Mouse (Mus musculus) hindbrain, embryonic 10.5 days (tissue): Measurements from ENCODE around the gene Sugp1. TPM values are rescaled to one million over a fixed set of nuclear protein-coding genes. Genes with fewer than 3 reads are reported as not detected.

Experiments
- DNase-seq: peaks from one replicate; pipeline ENCODE4 v3.0.0-alpha.2; 2017; ENCODE audit warnings: low spot score
- H3K27ac ChIP-seq: fragments of 300-500 bp; sonication (generic); 2 replicates; pipeline ENCODE4 v1.5.1; 2016; ENCODE audit warnings: mild to moderate bottlenecking, moderate library complexity
- H3K27me3 ChIP-seq: fragments of 300-500 bp; sonication (generic); 2 replicates; pipeline ENCODE4 v1.6.1; 2016; ENCODE audit warnings: mild to moderate bottlenecking; ENCODE audit not compliant: poor library complexity, insufficient read depth, severe bottlenecking
- H3K36me3 ChIP-seq: fragments of 300-500 bp; sonication (generic); 2 replicates; pipeline ENCODE4 v1.6.1; 2016; ENCODE audit warnings: mild to moderate bottlenecking, moderate library complexity
- H3K4me1 ChIP-seq: fragments of 300-500 bp; sonication (generic); replicated peaks from 2 replicates; pipeline ENCODE4 v1.6.1; 2016; ENCODE audit warnings: mild to moderate bottlenecking
- H3K4me3 ChIP-seq: fragments of 300-500 bp; sonication (generic); 2 replicates; pipeline ENCODE4 v1.5.1; 2016; ENCODE audit warnings: mild to moderate bottlenecking, moderate library complexity
- H3K9me3 ChIP-seq: fragments of 300-500 bp; sonication (generic); 2 replicates; pipeline ENCODE4 v1.6.1; 2016; ENCODE audit warnings: mild to moderate bottlenecking, moderate library complexity
- WGBS: fragments of 180-500 bp; shearing (Covaris S2); methylation state at CpG from one replicate; pipeline ENCODE4 v1.1.7; 2016; 5-methylcytosine and 5-hydroxymethylcytosine counted together
- polyA plus RNA-seq: library from polyadenylated mRNA; unstranded; fragments of >200 nt; fragmentation: Nextera tagmentation; extraction: Ambion mirVana; gene quantifications from 2 replicates; pipeline ENCODE4 v1.2.1, GENCODE M21; 2016

Sugp1 gene
- polyA plus RNA-seq, 1 experiment from 2014 or later = 54.2 TPM

- peaks cover 84% of the 10 kb centered on the region for H3K36me3 ChIP-seq
- 81% methylated on average over 8 of the region's 8 CpGs for WGBS
- no peak overlapping the region for H3K27ac ChIP-seq
- H3K4me3 ChIP-seq = no peak overlapping the region
- H3K9me3 ChIP-seq = peaks cover 9% of the 10 kb centered on the region
- DNase-seq = no peak
- H3K4me1 ChIP-seq = no peaks in the 10 kb centered on the region
- peaks cover 9% of the 10 kb centered on the region; the same call in 1 of the 2 replicates for H3K27me3 ChIP-seq
These were observed 56.7 kb downstream of the Sugp1 start for GRCm38 (mm10) chr8:70099276-70099675.

GRCm38 (mm10) chr8:70100241-70100640, 57.6 kb downstream of the Sugp1 start:
- Histone ChIP-seq H3K27ac (no peak overlapping the region), H3K36me3 (peaks cover 78% of the 10 kb centered on the region), H3K4me3 (no peak overlapping the region), H3K9me3 (peaks cover 9% of the 10 kb centered on the region), H3K27me3 (peaks cover 8% of the 10 kb centered on the region; the same call in 1 of the 2 replicates), H3K4me1 (0 out of 2 replicates have a peak, but pooled peaks cover 7% of the 10 kb centered on the region)
- WGBS = 87% methylated on average over 8 of the region's 8 CpGs
- no peak for DNase-seq

GRCm38 (mm10) chr8:70104506-70104905, 61.9 kb downstream of the Sugp1 start:
- no peak for DNase-seq
- WGBS = 19% methylated on average over 6 of the region's 6 CpGs
- H3K4me3 ChIP-seq = no peak overlapping the region
- no peaks in the 10 kb centered on the region for H3K9me3 ChIP-seq
- H3K4me1 ChIP-seq = 0 out of 2 replicates have a peak, but pooled peaks cover 7% of the 10 kb centered on the region
- peaks cover 73% of the 10 kb centered on the region for H3K36me3 ChIP-seq
- no peak overlapping the region for H3K27ac ChIP-seq
- peaks cover 12% of the 10 kb centered on the region for H3K27me3 ChIP-seq

GRCm38 (mm10) chr8:70104922-70105321, 62.3 kb downstream of the Sugp1 start:
- H3K4me1 ChIP-seq = 0 out of 2 replicates have a peak, but pooled peaks cover 7% of the 10 kb centered on the region
- no peak for DNase-seq
- no peak overlapping the region for H3K27ac ChIP-seq
- no peak overlapping the region for H3K4me3 ChIP-seq
- H3K9me3 ChIP-seq = no peaks in the 10 kb centered on the region
- H3K27me3 ChIP-seq = peaks cover 16% of the 10 kb centered on the region
- WGBS = 83% methylated on average over 7 of the region's 7 CpGs
- peaks cover 73% of the 10 kb centered on the region for H3K36me3 ChIP-seq

GRCm38 (mm10) chr8:70110451-70110850, 67.8 kb downstream of the Sugp1 start:
- Histone ChIP-seq H3K36me3 (peaks cover 92% of the 10 kb centered on the region), H3K4me3 (no peak overlapping the region), H3K4me1 (peaks cover 14% of the 10 kb centered on the region), H3K9me3 (no peaks in the 10 kb centered on the region), H3K27ac (no peak overlapping the region), H3K27me3 (peaks cover 72% of the 10 kb centered on the region)
- DNase-seq = no peak
- WGBS = 87% methylated on average over 2 of the region's 2 CpGs

GRCm38 (mm10) chr8:70111192-70111795, 68.7 kb downstream of the Sugp1 start:
- Histone ChIP-seq H3K36me3 (peaks cover 92% of the 10 kb centered on the region), H3K27me3 (peaks cover 80% of the 10 kb centered on the region), H3K27ac (no peak overlapping the region), H3K4me3 (no peak overlapping the region), H3K4me1 (peaks cover 14% of the 10 kb centered on the region), H3K9me3 (no peaks in the 10 kb centered on the region)
- WGBS = 52% methylated on average over 23 of the region's 23 CpGs
- DNase-seq = no peak

- Histone ChIP-seq H3K4me1 (peaks cover 17% of the 10 kb centered on the region), H3K4me3 (peak overlapping the region; percentile 23; the same call in 1 of the 2 replicates), H3K27me3 (peaks cover 92% of the 10 kb centered on the region), H3K9me3 (no peaks in the 10 kb centered on the region), H3K27ac (no peak overlapping the region), H3K36me3 (peaks cover 80% of the 10 kb centered on the region)
- DNase-seq = no peak
- 7% methylated on average over 43 of the region's 43 CpGs for WGBS
These were observed 69.9 kb downstream of the Sugp1 start for GRCm38 (mm10) chr8:70112401-70113016.

- peaks cover 61% of the 10 kb centered on the region for H3K36me3 ChIP-seq
- no peak overlapping the region for H3K27ac ChIP-seq
- H3K9me3 ChIP-seq = no peaks in the 10 kb centered on the region
- H3K27me3 ChIP-seq = peaks cover 100% of the 10 kb centered on the region
- peaks cover 37% of the 10 kb centered on the region for H3K4me1 ChIP-seq
- no peak overlapping the region for H3K4me3 ChIP-seq
- no peak for DNase-seq
- 25% methylated on average over 6 of the region's 6 CpGs for WGBS
These were observed 71.9 kb downstream of the Sugp1 start for GRCm38 (mm10) chr8:70114488-70114887.

- peaks cover 100% of the 10 kb centered on the region for H3K27me3 ChIP-seq
- H3K36me3 ChIP-seq = peaks cover 56% of the 10 kb centered on the region
- no peak overlapping the region for H3K27ac ChIP-seq
- WGBS = 71% methylated on average over 13 of the region's 13 CpGs
- H3K9me3 ChIP-seq = no peaks in the 10 kb centered on the region
- H3K4me3 ChIP-seq = no peak overlapping the region
- peaks cover 41% of the 10 kb centered on the region for H3K4me1 ChIP-seq
- no peak for DNase-seq
These were observed 72.3 kb downstream of the Sugp1 start for GRCm38 (mm10) chr8:70114892-70115291.

- peaks cover 90% of the 10 kb centered on the region for H3K27me3 ChIP-seq
These were observed 75.0 kb downstream of the Sugp1 start for GRCm38 (mm10) chr8:70117611-70118010.

GRCm38 (mm10) chr8:70118726-70119700, 76.4 kb downstream of the Sugp1 start:
- peak overlapping the region; percentile 62 for H3K4me3 ChIP-seq
- peaks cover 40% of the 10 kb centered on the region for H3K4me1 ChIP-seq
- H3K9me3 ChIP-seq = no peaks in the 10 kb centered on the region
- WGBS = 7% methylated on average over 17 of the region's 17 CpGs
- peak overlapping the region; percentile 88 for H3K27ac ChIP-seq
- peaks cover 79% of the 10 kb centered on the region for H3K27me3 ChIP-seq
- peaks cover 20% of the 10 kb centered on the region for H3K36me3 ChIP-seq
- peak; percentile 75 for DNase-seq

More at GRCm38 (mm10) chr8:70117611-70118010, 75.0 kb downstream of the Sugp1 start:
- Histone ChIP-seq H3K27ac (no peak overlapping the region), H3K4me1 (peaks cover 43% of the 10 kb centered on the region), H3K4me3 (no peak overlapping the region), H3K9me3 (no peaks in the 10 kb centered on the region), H3K36me3 (peaks cover 32% of the 10 kb centered on the region)
- WGBS = 8% methylated on average over 9 of the region's 9 CpGs
- peak; percentile 40 for DNase-seq

- Histone ChIP-seq H3K27ac (peak within 1 kb of the TSS; percentile 88), H3K4me3 (peak within 1 kb of the TSS; percentile 62), H3K9me3 (no peaks in the 10 kb centered on the region), H3K4me1 (peaks cover 40% of the 10 kb centered on the region), H3K36me3 (peaks cover 4% of the 10 kb centered on the region), H3K27me3 (peaks cover 64% of the 10 kb centered on the region)
- DNase-seq = peak; percentile 88
- WGBS = 1% methylated on average over 19 of the region's 19 CpGs
These were observed 78.1 kb downstream of the Sugp1 start, which contains the start of gene Ncan for GRCm38 (mm10) chr8:70120667-70121066. Gene Ncan, minus strand, starts transcription at chr8:70120873.
